Mouse (Mus musculus): ENCODE results near the gene Sfn. TPM values are rescaled to one million over a fixed set of nuclear protein-coding genes. Genes with fewer than 3 reads are reported as not detected.

Gene Sfn
- polyA plus RNA-seq, 1 experiment from 2014 or later, result 37.6 TPM

DNA sequence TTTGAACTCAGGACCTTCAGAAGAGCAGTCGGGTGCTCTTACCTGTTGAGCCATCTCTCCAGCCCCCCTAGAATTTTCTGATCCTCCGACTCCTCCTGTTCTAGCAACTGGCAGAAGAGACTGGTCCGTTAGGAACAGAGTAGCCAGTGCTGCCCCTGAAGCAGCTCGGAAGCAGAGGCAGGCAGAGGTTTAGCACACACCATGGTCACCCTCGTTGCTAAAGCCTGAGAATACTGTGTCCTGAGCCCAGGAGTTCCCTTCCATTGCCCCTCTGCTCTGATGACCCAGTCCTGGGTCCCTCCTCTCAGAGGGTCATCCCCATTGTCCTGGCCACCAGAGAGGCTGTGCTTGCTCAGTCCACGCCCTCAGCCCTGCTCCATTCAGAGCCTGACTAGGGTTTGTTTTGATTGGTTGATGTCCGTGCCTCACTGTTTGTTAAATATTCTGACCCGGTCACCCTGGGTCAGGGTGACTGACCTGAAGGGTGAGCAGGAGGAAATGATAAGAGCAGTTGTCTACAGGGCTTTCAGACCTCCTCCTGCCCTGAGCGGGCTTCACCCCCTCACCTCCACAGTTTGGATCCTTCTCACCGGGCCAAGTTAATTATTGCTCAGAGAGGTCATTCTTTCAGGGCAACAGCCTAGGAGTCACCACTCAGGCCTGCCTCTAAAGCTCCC, 44.8 kb downstream of the Sfn start:
- Histone ChIP-seq H3K27me3 (replicated peaks; ENCODE audit: control insufficient read depth, insufficient read depth, low read length) (no peaks in the 10 kb centered on the region), H3K4me1 (replicated peaks; ENCODE audit: control insufficient read depth, insufficient read depth, low read length) (no peaks in the 10 kb centered on the region), H3K4me3 (ENCODE audit: low read depth, low read length) (no peak overlapping the region), H3K27ac (ENCODE audit: low read depth, low read length) (no peak overlapping the region), H3K36me3 (ENCODE audit: control insufficient read depth, insufficient read depth) (no peaks in the 10 kb centered on the region), H3K9ac (ENCODE audit: low read depth, low read length) (no peak overlapping the region), H3K4me2 (replicated peaks; ENCODE audit: low read depth) (peak overlapping the region; percentile 35), H3K9me3 (ENCODE audit: control insufficient read depth) (no peaks in the 10 kb centered on the region)
- TF ChIP-seq CTCF (IDR thresholded peaks at IDR 0.05; ENCODE audit: low read depth), result no peak
- ATAC-seq, result peak; percentile 32
- 29% methylated on average over 10 of the region's 10 CpGs for WGBS

DNA sequence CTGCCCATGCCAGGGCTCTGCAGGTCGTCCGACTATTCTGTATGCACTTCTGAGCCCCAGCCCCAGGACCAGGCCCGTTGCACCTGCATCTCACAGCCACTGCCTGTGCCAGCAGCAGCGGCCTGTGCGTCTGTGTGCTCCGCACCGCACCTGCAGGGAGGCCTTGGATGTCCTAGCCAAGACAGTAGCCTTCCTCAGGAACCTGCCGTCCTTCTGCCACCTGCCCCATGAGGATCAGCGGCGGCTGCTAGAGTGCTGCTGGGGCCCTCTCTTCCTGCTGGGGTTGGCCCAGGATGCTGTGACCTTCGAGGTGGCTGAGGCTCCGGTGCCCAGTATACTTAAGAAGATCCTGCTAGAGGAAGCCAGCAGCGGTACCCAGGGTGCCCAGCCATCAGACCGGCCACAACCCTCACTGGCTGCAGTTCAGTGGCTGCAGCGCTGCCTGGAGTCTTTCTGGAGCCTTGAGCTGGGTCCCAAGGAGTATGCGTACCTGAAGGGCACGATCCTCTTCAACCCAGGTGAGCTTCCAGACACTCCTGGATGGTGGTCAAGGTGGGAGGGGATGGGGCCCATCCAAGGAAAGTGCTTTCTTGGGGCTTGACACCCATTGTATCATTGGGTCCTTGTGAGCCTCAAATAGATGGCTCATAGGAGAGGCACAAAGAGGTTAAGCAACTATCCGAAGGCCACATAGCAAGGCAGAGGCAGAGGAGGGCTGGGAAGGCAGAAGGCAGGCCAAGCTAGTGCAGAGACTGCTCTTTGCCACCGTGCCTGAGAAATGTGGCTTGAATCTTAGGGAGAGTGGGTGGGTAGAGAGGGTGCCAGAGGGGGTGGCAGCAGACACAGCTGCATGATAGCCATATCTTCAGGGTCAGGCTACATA, 48.3 kb downstream of the Sfn start:
- Histone ChIP-seq H3K9me3 (ENCODE audit: control insufficient read depth) (no peaks in the 10 kb centered on the region), H3K4me2 (replicated peaks; ENCODE audit: low read depth) (peak overlapping the region; percentile 51), H3K27me3 (replicated peaks; ENCODE audit: control insufficient read depth, insufficient read depth, low read length) (no peaks in the 10 kb centered on the region), H3K9ac (ENCODE audit: low read depth, low read length) (no peak overlapping the region), H3K4me3 (ENCODE audit: low read depth, low read length) (peak overlapping the region; percentile 19; the same call in 1 of the 2 replicates), H3K4me1 (replicated peaks; ENCODE audit: control insufficient read depth, insufficient read depth, low read length) (no peaks in the 10 kb centered on the region), H3K36me3 (ENCODE audit: control insufficient read depth, insufficient read depth) (no peaks in the 10 kb centered on the region), H3K27ac (ENCODE audit: low read depth, low read length) (peak overlapping the region; percentile 73)
- WGBS, result 53% methylated on average over 19 of the region's 19 CpGs
- no peak; the same call in 1 of the 2 replicates for ATAC-seq
- no peak for TF ChIP-seq CTCF (IDR thresholded peaks at IDR 0.05; ENCODE audit: low read depth)

DNA sequence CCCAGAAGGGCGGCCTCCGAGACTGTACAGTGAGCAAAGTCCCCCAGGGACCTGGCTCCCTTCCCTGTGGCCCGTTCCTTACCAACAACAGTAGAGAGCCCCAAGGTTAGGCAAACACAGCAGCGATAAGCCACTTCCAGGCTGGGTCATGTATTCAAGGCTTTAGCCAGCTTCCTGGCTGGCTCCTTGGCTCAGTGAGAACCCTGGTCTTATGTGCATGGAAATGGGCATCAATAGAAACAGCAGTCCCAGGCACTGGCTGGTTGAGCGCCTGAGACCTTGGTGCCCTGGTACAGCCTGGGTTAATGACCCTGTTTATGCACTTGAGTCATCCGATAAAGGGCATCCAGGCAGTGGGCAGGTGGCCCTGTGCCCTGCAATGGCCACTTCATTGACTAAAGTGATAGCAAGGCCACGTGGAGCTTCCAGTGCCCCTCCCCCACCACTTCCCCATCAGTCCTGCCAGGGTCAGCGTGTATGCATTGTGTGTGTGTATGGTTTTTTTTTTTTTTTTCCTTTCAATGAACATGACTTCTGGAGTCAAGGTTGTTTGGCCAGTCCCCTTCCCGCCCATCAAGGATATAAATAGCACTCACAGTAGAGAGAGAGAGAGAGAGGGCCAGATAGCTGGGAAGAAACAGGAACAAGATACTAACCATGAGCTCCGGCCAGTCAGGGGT, 49.1 kb downstream of the Sfn start, which contains the start of gene Nr0b2:
Nr0b2 (plus strand) TSS at position 609 of the 680 bp plus-strand sequence.
- Histone ChIP-seq H3K9ac (ENCODE audit: low read depth, low read length) (no peak within 1 kb of the TSS), H3K4me3 (ENCODE audit: low read depth, low read length) (peak within 1 kb of the TSS; percentile 19; the same call in 1 of the 2 replicates), H3K4me1 (replicated peaks; ENCODE audit: control insufficient read depth, insufficient read depth, low read length) (no peaks in the 10 kb centered on the region), H3K9me3 (ENCODE audit: control insufficient read depth) (no peaks in the 10 kb centered on the region), H3K27ac (ENCODE audit: low read depth, low read length) (peak within 1 kb of the TSS; percentile 73), H3K4me2 (replicated peaks; ENCODE audit: low read depth) (peak within 1 kb of the TSS; percentile 51), H3K27me3 (replicated peaks; ENCODE audit: control insufficient read depth, insufficient read depth, low read length) (no peaks in the 10 kb centered on the region), H3K36me3 (ENCODE audit: control insufficient read depth, insufficient read depth) (no peaks in the 10 kb centered on the region)
- WGBS, result 22% methylated on average over 10 of the region's 10 CpGs
- ATAC-seq, result peak; percentile 69
- no peak for TF ChIP-seq CTCF (IDR thresholded peaks at IDR 0.05; ENCODE audit: low read depth)

DNA sequence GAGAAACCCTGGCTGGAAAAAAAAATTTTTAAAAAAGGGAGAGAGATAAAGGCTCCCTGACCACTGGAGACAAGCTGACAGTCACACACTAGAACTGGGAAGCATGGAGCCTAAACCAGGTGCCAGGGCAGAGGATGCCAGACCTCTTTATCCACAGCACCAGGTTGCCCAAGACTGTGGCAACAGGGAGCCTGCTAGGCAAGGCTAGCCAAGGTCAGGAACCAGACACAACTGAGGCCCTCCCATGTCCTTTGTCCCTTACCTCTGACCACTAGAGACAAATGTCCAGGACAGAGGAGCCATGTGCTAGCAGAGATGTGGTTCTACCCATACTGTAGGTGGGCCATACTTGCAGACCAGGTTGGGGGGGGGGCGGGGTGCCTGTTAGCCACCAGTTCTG, 49.9 kb downstream of the Sfn start:
- Histone ChIP-seq H3K9ac (ENCODE audit: low read depth, low read length) (no peak overlapping the region), H3K4me1 (replicated peaks; ENCODE audit: control insufficient read depth, insufficient read depth, low read length) (no peaks in the 10 kb centered on the region), H3K4me3 (ENCODE audit: low read depth, low read length) (no peak overlapping the region), H3K36me3 (ENCODE audit: control insufficient read depth, insufficient read depth) (no peaks in the 10 kb centered on the region), H3K4me2 (replicated peaks; ENCODE audit: low read depth) (no peak overlapping the region), H3K9me3 (ENCODE audit: control insufficient read depth) (no peaks in the 10 kb centered on the region), H3K27ac (ENCODE audit: low read depth, low read length) (peak overlapping the region; percentile 64; the same call in 1 of the 2 replicates), H3K27me3 (replicated peaks; ENCODE audit: control insufficient read depth, insufficient read depth, low read length) (no peaks in the 10 kb centered on the region)
- no peak for TF ChIP-seq CTCF (IDR thresholded peaks at IDR 0.05; ENCODE audit: low read depth)
- 88% methylated on average over 1 of the region's 1 CpGs for WGBS
- ATAC-seq, result no peak

Small RNAs within 50 kb of the gene (microRNA-seq; reads per million reads assigned to microRNA genes)
- gene Gm23158, result not detected

Other genes starting within 250 kb of the Sfn start
- gene Wdtc1, start 248.7 kb downstream of the Sfn start, polyA plus RNA-seq (2015; fragmentation: Nextera tagmentation; extraction: Ambion mirVana), result 7.2 and 8.2 TPM in 2 replicates
- 5.7 and 6.1 TPM in 2 replicates for gene Slc9a1, start 232.5 kb downstream of the Sfn start, polyA plus RNA-seq (2015; fragmentation: Nextera tagmentation; extraction: Ambion mirVana)
- 1.3 and 1.8 TPM in 2 replicates for gene Tent5b, start 122.0 kb downstream of the Sfn start, polyA plus RNA-seq (2015; fragmentation: Nextera tagmentation; extraction: Ambion mirVana)
- gene Trnp1, start 103.6 kb downstream of the Sfn start, polyA plus RNA-seq (2015; fragmentation: Nextera tagmentation; extraction: Ambion mirVana), result 2.5 and 2.9 TPM in 2 replicates
- 50.6 and 53.2 TPM in 2 replicates for gene Kdf1, start 83.2 kb downstream of the Sfn start, polyA plus RNA-seq (2015; fragmentation: Nextera tagmentation; extraction: Ambion mirVana)
- 125 and 138 TPM in 2 replicates for gene Nudc, start 56.2 kb downstream of the Sfn start, polyA plus RNA-seq (2015; fragmentation: Nextera tagmentation; extraction: Ambion mirVana)
- gene Nr0b2, start 48.8 kb downstream of the Sfn start, polyA plus RNA-seq (2015; fragmentation: Nextera tagmentation; extraction: Ambion mirVana), result 25.6 and 34.8 TPM in 2 replicates
- gene Gpatch3, start 27.4 kb downstream of the Sfn start, polyA plus RNA-seq (2015; fragmentation: Nextera tagmentation; extraction: Ambion mirVana), result 7.1 and 7.2 TPM in 2 replicates
- gene Gpn2, start 17.8 kb downstream of the Sfn start, polyA plus RNA-seq (2015; fragmentation: Nextera tagmentation; extraction: Ambion mirVana), result 16.1 and 18.4 TPM in 2 replicates
- gene Zdhhc18, start 48.0 kb upstream of the Sfn start, polyA plus RNA-seq (2015; fragmentation: Nextera tagmentation; extraction: Ambion mirVana), result 1.8 and 2.3 TPM in 2 replicates
- 10.7 and 12.5 TPM in 2 replicates for gene Pigv, start 70.5 kb upstream of the Sfn start, polyA plus RNA-seq (2015; fragmentation: Nextera tagmentation; extraction: Ambion mirVana)
- gene Arid1a, start 154.6 kb upstream of the Sfn start, polyA plus RNA-seq (2015; fragmentation: Nextera tagmentation; extraction: Ambion mirVana), result 10.4 and 12.1 TPM in 2 replicates

All from intestine, postnatal 0 days (tissue).